Mouse (Mus musculus) gastrocnemius, adult 2 months (tissue): ENCODE measurements around the gene Ugt1a10. TPM values are rescaled to one million over a fixed set of nuclear protein-coding genes. Genes with fewer than 3 reads are reported as not detected.
"Not testable (repeated sequence)": the region's sequence is repeated elsewhere in the genome, so short reads cannot be mapped to it uniquely, and the experiment has no call there.

Experiments used
- DNase-seq: peaks from one replicate; pipeline ENCODE4 v3.0.0; 2022
- H3K27ac ChIP-seq: fragments of 200-600 bp; 2 replicates; pipeline ENCODE4 v1.8.1; 2022; ENCODE audit warnings: mild to moderate bottlenecking
- H3K4me3 ChIP-seq: fragments of 200-600 bp; 2 replicates; pipeline ENCODE4 v1.8.1; 2022; ENCODE audit warnings: mild to moderate bottlenecking, moderate library complexity
- CTCF ChIP-seq: fragments of 200-600 bp; IDR thresholded peaks from 2 replicates; pipeline ENCODE4 v1.8.1; 2022; ENCODE audit warnings: antibody characterized with exemption, mild to moderate bottlenecking, moderate library complexity
- intact Hi-C: fragments of 180-260 bp; cut with DNase I; formaldehyde crosslinking; loops from one replicate; pipeline ENCODE4 v1.15.1; 2025
- total RNA-seq, 2 experiments: library from RNA; stranded (reverse); gene quantifications; 2 replicates each; pipeline ENCODE4 v1.2.3; 2021

Gene Ugt1a10
- total RNA-seq, 2 experiments from 2014 or later = not detected

GRCm38 (mm10) chr1:88070495-88070894 lies 15.3 kb downstream of the Ugt1a10 start, which contains the start of gene Ugt1a9:
Ugt1a9 (plus strand) TSS chr1:88070800.
- no peak for DNase-seq
- H3K4me3 ChIP-seq = no peak within 1 kb of the TSS
- intact Hi-C loops = no loop called here
- H3K27ac ChIP-seq = no peak within 1 kb of the TSS
- no peak for TF ChIP-seq CTCF

- no peak overlapping the region for H3K27ac ChIP-seq
- no peak for DNase-seq
- no peak for TF ChIP-seq CTCF
Observed at GRCm38 (mm10) chr1:88070902-88071301, 15.7 kb downstream of the Ugt1a10 start.

GRCm38 (mm10) chr1:88074471-88074870 lies 19.3 kb downstream of the Ugt1a10 start:
- no peak for DNase-seq
- H3K4me3 ChIP-seq = no peak overlapping the region
- TF ChIP-seq CTCF = no peak
- no peak overlapping the region for H3K27ac ChIP-seq
- intact Hi-C loops = no loop called here

More at GRCm38 (mm10) chr1:88070902-88071301, 15.7 kb downstream of the Ugt1a10 start:
- intact Hi-C loops = no loop called here
- H3K4me3 ChIP-seq = no peak overlapping the region

- intact Hi-C loops = no loop called here
- Histone ChIP-seq H3K4me3 (no peak overlapping the region), H3K27ac (no peak overlapping the region)
- no peak for TF ChIP-seq CTCF
- DNase-seq = no peak
Observed at GRCm38 (mm10) chr1:88077128-88077527, 21.9 kb downstream of the Ugt1a10 start.

- no peak for DNase-seq
- intact Hi-C loops = no loop called here
- TF ChIP-seq CTCF = no peak
- no peak overlapping the region for H3K27ac ChIP-seq
- no peak overlapping the region for H3K4me3 ChIP-seq
Observed at GRCm38 (mm10) chr1:88081670-88082069, 26.5 kb downstream of the Ugt1a10 start.

- intact Hi-C loops = no loop called here
- no peak overlapping the region for H3K4me3 ChIP-seq
- H3K27ac ChIP-seq = no peak overlapping the region
- TF ChIP-seq CTCF = no peak
- no peak for DNase-seq
Observed at GRCm38 (mm10) chr1:88086125-88086524, 30.9 kb downstream of the Ugt1a10 start.

- no peak within 1 kb of the TSS for H3K4me3 ChIP-seq
- intact Hi-C loops = no loop called here
- DNase-seq = no peak
- TF ChIP-seq CTCF = no peak
- H3K27ac ChIP-seq = no peak within 1 kb of the TSS
Observed at GRCm38 (mm10) chr1:88087513-88087912, 32.3 kb downstream of the Ugt1a10 start, which contains the start of gene Ugt1a8. Ugt1a8 (plus strand) TSS chr1:88087813.

- intact Hi-C loops = no loop called here
- no peak overlapping the region for H3K27ac ChIP-seq
- TF ChIP-seq CTCF = no peak
- no peak for DNase-seq
- no peak overlapping the region for H3K4me3 ChIP-seq
Observed at GRCm38 (mm10) chr1:88092341-88092740, 37.2 kb downstream of the Ugt1a10 start.

GRCm38 (mm10) chr1:88094270-88094676 lies 39.1 kb downstream of the Ugt1a10 start:
- intact Hi-C loops, H3K4me3 ChIP-seq, H3K27ac ChIP-seq, DNase-seq: not testable (repeated sequence)

GRCm38 (mm10) chr1:88094941-88095492 lies 39.8 kb downstream of the Ugt1a10 start, which contains the start of gene Ugt1a7c:
Ugt1a7c (plus strand) TSS chr1:88095062.
- intact Hi-C loops = no loop called here
- DNase-seq = peak; percentile 33
- peak within 1 kb of the TSS; percentile 42 for H3K4me3 ChIP-seq
- no peak within 1 kb of the TSS for H3K27ac ChIP-seq
- no peak for TF ChIP-seq CTCF

GRCm38 (mm10) chr1:88098546-88098945 lies 43.4 kb downstream of the Ugt1a10 start:
- DNase-seq, H3K4me3 ChIP-seq, H3K27ac ChIP-seq, intact Hi-C loops: not testable (repeated sequence)

GRCm38 (mm10) chr1:88099691-88100090 lies 44.5 kb downstream of the Ugt1a10 start:
- intact Hi-C loops, DNase-seq, H3K27ac ChIP-seq, H3K4me3 ChIP-seq: not testable (repeated sequence)

- H3K27ac ChIP-seq, intact Hi-C loops, H3K4me3 ChIP-seq, DNase-seq: not testable (repeated sequence)
Observed at GRCm38 (mm10) chr1:88103019-88103418, 47.8 kb downstream of the Ugt1a10 start, which contains the start of gene Ugt1a6b. Ugt1a6b (plus strand) TSS chr1:88103252.

- intact Hi-C loops, H3K4me3 ChIP-seq, H3K27ac ChIP-seq, DNase-seq: not testable (repeated sequence)
Observed at GRCm38 (mm10) chr1:88103697-88104468, 48.7 kb downstream of the Ugt1a10 start.
